Mouse (Mus musculus) embryonic fibroblast, embryonic 13.5 days (primary cell): ENCODE data around the gene Ferd3l. TPM values are rescaled to one million over a fixed set of nuclear protein-coding genes. Genes with fewer than 3 reads are reported as not detected.
A peak's percentile ranks its signal among the peaks of the same experiment; 100 is the strongest.

Experiments
- H3K27ac ChIP-seq: 2 replicates; pipeline ENCODE4 v1.5.1; 2012; ENCODE audit warnings: low read length, control low read depth, inconsistent platforms; ENCODE audit not compliant: insufficient read depth
- H3K4me1 ChIP-seq: 2 replicates; pipeline ENCODE4 v1.6.1; 2011; ENCODE audit warnings: low read length; ENCODE audit not compliant: control insufficient read depth, insufficient read depth
- H3K4me3 ChIP-seq: 2 replicates; pipeline ENCODE4 v1.5.1; 2011; ENCODE audit warnings: mild to moderate bottlenecking, control low read depth, low read length; ENCODE audit not compliant: insufficient read depth
- CTCF ChIP-seq: IDR thresholded peaks from 2 replicates; pipeline ENCODE4 v1.5.1; 2011; ENCODE audit warnings: mild to moderate bottlenecking, control low read depth, low read length, moderate library complexity, borderline replicate concordance; ENCODE audit not compliant: insufficient read depth
- POLR2A ChIP-seq: IDR thresholded peaks from 2 replicates; pipeline ENCODE4 v1.6.1; 2011; ENCODE audit warnings: low read depth, mild to moderate bottlenecking, control low read depth, low read length, moderate library complexity
- polyA plus RNA-seq: library from polyadenylated mRNA; stranded (reverse); fragments of >200 nt; gene quantifications from 2 replicates; pipeline ENCODE4 v1.2.4, GENCODE M21; 2011; ENCODE audit warnings: low read depth; ENCODE audit not compliant: missing spikeins, insufficient read length

The Ferd3l gene
- polyA plus RNA-seq, 1 experiment = not detected

DNA sequence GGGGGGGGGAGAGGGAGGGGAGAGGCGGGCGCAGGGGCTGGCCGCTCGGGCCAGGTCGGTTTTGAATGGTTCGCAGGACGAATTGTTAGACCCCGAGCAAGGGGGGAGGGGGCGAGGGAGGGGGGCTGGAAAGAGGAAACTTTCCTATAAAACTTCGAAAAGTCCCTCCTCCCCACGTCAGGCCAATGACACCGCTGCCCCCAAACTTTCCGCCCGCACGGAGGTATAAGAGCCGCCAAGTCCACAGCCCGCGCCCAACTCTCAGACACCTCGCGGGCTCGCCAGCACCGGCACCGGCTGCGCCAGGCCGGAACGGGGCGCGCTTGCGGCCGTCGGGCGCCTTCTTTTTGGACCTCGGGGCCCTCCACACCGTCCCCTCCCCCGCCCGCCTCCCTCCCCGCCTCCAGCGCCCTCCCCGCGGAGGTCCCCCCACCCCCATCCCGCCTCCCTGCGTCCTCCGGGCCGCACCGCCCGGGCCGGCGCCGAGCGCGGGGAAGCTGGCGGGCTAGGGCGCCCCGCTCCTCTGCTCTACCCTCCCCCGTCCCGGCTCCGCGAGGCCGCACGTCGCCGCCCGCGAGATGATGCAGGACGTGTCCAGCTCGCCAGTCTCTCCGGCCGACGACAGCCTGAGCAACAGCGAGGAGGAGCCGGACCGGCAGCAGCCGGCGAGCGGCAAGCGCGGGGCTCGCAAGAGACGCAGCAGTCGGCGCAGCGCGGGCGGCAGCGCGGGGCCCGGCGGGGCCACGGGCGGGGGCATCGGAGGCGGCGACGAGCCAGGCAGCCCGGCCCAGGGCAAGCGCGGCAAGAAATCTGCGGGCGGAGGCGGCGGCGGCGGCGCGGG is 29.4 kb downstream of the Ferd3l start, which contains the start of gene Twist1:
Gene Twist1, plus strand, starts transcription at position 272 of the 841 bp plus-strand sequence.
- TF ChIP-seq POLR2A = peak; percentile 87
- TF ChIP-seq CTCF = no peak
- H3K27ac ChIP-seq = peak within 1 kb of the TSS; percentile 94
- no peaks in the 10 kb centered on the region for H3K4me1 ChIP-seq
- peak within 1 kb of the TSS; percentile 83 for H3K4me3 ChIP-seq

DNA sequence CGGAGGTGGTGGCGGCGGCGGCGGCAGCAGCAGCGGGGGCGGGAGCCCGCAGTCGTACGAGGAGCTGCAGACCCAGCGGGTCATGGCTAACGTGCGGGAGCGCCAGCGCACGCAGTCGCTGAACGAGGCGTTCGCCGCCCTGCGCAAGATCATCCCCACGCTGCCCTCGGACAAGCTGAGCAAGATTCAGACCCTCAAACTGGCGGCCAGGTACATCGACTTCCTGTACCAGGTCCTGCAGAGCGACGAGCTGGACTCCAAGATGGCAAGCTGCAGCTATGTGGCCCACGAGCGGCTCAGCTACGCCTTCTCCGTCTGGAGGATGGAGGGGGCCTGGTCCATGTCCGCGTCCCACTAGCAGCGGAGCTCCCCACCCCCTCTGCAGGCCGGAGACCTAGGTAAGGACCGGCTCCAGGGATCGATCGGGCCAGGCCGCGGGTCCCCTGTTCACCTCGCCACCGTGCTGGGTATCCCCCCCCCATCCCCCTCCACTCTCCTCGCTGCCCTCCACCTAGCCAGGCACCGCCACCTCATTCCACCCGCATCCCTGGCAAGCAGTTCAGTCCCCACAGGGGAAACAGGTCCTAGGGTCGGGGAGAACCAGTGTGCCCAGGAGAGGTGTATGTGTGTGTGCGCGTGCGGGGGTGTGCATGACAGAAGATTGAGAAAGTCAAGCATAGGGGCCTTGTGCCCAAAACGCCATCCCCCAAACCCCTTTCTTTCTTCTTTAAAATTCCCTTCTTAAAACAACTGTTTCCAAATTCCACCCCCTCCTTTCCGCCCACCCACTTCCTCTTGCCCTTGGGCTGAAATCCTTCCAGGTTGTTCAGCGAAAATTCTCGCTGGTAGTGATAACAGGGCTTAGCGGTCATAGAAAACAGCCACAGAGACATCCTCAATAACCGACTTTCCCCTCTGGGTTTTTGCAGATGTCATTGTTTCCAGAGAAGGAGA is 30.3 kb downstream of the Ferd3l start:
- peak overlapping the region; percentile 83 for H3K4me3 ChIP-seq
- H3K4me1 ChIP-seq = peaks cover 6% of the 10 kb centered on the region; the same call in 1 of the 2 replicates
- peak overlapping the region; percentile 94 for H3K27ac ChIP-seq
- no peak for TF ChIP-seq CTCF
- 0 out of 2 replicates have a peak, but pooled peaks have one; percentile 33 for TF ChIP-seq POLR2A

DNA sequence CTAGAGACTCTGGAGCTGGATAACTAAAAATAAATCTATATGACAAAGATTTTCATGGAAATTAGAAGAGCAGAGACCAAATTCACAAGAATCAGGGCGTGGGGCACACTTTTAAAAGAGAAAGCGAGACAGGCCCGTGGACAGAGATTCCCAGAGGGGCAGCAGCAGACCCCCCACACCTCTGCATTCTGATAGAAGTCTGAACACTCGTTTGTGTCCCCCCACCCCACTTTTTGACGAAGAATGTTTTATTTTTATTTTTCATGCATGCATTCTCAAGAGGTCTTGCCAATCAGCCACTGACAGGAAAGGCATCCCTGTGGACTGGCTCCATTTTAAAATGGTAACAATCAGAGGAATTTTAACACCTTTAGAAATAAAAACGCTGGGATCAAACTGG is 31.0 kb downstream of the Ferd3l start:
- TF ChIP-seq CTCF (no peak), POLR2A (no peak)
- peak overlapping the region; percentile 83 for H3K4me3 ChIP-seq
- H3K4me1 ChIP-seq = peaks cover 12% of the 10 kb centered on the region
- H3K27ac ChIP-seq = peak overlapping the region; percentile 94

DNA sequence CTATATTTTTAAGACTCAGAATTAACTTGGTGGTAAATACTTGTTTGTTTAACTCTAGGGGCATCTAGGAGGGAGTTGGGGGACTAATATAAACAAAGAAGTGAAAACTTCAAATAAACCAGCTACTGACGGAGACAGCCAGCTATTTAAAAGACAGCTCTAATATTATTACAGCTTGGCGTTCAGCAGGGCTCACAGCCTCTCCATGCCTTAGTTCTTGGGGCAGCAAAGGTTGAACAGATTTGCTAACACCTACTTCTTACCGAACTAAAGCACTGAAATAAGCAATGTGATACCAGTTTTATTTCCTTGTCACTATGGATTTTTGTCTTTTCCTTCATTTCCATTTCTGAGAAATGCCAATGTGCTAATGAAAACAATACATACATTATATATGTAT is 31.6 kb downstream of the Ferd3l start:
- peak overlapping the region; percentile 62 for H3K4me3 ChIP-seq
- H3K27ac ChIP-seq = no peak overlapping the region
- H3K4me1 ChIP-seq = peaks cover 16% of the 10 kb centered on the region
- TF ChIP-seq CTCF (no peak), POLR2A (no peak)

DNA sequence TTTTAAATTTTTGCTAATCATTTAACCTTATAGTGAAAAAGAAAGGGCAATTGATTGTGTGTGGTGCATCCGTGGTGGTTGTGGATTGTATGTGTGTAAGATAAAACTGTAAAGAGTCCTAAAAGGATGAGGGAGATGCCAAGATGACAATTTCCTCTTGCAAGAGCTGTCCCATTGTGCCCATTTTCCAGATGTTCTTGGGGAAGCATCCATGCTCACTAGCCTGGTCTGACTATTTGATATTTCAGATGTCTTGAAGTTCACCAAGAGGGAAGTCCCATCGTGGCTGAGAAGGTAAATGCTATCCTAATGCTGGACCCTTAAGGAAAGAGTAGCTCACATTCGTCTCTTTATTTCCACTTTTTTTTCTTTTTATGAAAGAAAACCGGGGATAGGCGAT is 32.8 kb downstream of the Ferd3l start:
- H3K4me1 ChIP-seq = peaks cover 16% of the 10 kb centered on the region
- TF ChIP-seq POLR2A (no peak), CTCF (no peak)
- peak overlapping the region; percentile 49 for H3K4me3 ChIP-seq
- H3K27ac ChIP-seq = peak overlapping the region; percentile 30

DNA sequence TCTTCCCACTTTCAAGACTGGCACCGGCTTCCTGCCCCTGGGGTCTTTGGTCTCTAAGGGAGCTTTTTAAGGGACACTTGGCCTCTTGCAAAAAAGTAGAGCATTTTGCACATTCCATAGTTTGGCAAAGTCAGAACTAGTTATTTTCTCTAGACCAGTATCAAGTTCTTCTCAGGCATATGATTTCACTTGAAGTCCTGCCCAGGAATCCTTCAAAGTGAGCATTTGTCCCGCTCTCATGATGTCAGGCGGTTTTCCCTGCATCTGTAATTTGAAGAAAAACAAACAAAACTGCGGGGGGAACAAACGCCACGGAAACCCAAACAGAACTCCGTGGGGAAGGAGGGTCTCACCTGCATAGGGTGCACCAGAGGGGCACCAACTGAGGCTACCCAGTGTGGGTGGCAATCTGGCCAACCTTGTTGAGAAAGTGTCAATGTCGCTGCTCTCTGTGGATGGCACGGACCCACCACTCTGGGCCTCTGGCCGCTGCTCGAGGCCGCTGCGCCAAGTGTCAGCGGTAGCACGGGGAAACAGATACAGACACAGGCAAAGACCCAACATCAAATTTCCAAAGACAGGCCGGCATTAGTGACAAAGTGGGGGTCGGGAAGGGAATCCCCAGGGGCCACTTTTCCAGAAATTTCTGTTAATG is 34.0 kb downstream of the Ferd3l start:
- Histone ChIP-seq H3K4me1 (peaks cover 16% of the 10 kb centered on the region), H3K4me3 (peak overlapping the region; percentile 1), H3K27ac (peak overlapping the region; percentile 50)
- TF ChIP-seq POLR2A (no peak; the same call in 1 of the 2 replicates), CTCF (no peak)

DNA sequence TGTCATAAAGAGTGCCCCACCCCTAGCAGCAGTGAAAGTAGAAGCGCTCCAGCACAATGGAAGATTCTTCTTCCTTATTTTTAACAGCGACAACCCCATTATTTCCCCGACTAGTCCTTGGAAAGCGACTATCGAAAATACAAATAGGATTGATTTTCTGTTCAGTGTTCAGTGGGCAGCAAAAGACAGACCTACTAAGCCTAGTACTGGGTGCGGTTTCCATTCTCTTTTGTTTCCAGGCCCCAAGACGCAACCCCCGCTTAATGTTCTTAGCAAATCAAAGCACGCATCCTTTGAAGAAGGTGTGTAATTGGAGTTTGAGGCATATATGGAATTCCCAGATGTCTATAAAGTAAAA is 34.5 kb downstream of the Ferd3l start:
- Histone ChIP-seq H3K27ac (peak overlapping the region; percentile 50), H3K4me1 (peaks cover 16% of the 10 kb centered on the region), H3K4me3 (0 out of 2 replicates have a peak overlapping the region, but pooled peaks have one; percentile 1)
- TF ChIP-seq POLR2A = no peak
- TF ChIP-seq CTCF = no peak

DNA sequence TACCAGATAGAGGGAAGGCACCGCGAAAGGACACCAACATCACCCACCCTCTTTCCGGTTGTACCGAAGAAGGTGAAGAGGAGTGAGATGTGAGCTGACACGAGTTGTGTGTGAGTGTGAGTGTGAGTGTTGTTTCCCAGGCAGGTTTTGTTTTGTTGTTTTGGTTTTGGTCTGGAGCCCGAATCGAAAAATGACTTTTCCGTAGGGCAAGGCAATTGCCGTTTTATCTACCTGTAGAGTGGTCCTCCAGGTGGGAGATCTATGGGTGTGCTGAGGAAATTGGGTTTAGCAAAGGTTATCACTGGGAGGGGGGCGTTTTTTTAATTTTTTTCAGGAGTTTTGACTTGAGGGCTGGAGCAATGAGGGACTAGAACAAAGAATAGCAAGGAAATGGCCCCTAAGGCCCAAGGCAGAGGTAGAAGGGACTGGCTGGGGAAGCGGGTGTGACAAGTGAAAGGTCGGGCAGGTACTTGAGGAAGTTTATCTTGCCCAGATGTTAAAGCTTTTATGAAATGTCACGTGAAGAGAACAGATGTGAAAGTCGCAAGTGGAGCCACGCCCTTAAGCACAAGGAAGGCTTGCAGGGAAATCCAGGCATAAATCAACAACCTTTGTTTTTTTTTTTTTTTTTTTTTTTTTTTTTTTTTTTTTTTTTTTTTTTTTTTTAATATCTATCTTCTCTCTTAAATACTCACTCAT is 35.6 kb downstream of the Ferd3l start:
- H3K27ac ChIP-seq = peak overlapping the region; percentile 59
- H3K4me3 ChIP-seq = peak overlapping the region; percentile 17
- TF ChIP-seq CTCF = no peak
- TF ChIP-seq POLR2A = no peak; the same call in 1 of the 2 replicates
- H3K4me1 ChIP-seq = peaks cover 16% of the 10 kb centered on the region
